Mouse (Mus musculus) skeletal muscle tissue, adult 2 months (tissue): ENCODE data around the gene Slamf7.
"Not testable (repeated sequence)": the region's sequence is repeated elsewhere in the genome, so short reads cannot be mapped to it uniquely, and the experiment has no call there.

ENCODE experiments used
- DNase-seq: peaks from one replicate; pipeline ENCODE4 v3.0.0-alpha.2; 2012; ENCODE audit warnings: low read depth, low spot score

The Slamf7 gene

DNA sequence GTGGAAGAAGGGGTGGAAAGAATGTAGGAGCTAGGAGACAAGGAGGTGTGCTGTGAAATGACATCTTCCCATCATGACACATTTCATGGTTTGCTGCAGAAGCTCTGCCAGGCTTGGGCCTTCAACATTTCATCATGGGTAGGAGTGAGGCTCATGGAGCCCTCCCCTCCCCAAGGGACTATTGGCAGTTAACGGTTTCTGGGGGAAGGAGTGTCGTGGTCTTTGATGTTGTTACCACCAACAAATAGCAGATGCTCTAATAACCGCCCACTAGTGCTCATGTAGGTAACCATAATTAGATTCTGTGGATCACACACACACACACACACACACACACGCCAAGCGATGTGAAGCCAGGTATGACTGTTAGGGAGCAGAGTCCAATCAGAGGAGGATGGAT is at the start of gene Slamf7:
Gene Slamf7 (minus strand): TSS at position 302 of the 400 bp plus-strand sequence.
- DNase-seq = no peak

DNA sequence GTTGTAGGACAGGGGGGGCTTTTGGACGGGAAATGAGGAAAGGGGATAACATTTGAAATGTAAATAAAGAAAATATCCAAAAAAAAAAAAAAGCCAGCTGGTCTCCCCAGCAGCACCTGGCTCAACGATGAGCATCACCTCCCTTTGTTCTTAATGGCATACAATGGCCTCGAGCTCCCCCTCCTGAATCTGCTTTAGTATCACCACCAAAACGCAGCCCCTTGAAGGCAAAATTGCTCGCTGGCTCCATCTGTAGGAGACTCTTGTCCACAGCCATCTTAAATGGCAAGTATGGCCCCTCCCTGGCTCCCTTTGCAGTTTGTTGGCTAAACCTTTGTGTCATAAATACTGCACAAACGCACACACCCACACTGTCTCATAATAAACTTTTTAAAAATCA is 46.1 kb upstream of the Slamf7 start:
- DNase-seq = no peak

- DNase-seq = no peak
Observed at GRCm38 (mm10) chr1:171693918-171694317, 41.1 kb upstream of the Slamf7 start.

DNA sequence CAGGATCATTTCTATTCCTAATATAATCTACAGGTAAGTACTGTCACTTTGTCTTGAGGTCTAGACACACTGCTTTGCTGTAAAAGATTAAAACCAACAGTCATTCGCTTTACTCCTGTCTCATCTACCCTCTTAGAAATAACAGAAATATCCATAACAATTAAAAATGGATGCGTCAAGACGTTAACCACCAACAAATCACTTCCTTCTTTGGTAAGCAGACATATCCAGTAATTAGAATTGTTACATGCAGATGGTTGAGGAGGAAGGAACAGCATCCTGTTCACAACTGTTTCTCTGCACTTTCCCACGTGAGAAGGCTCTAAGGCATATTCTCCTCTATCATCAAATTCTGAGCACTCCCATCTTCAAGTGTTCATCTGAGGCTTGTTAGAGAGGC is 34.5 kb upstream of the Slamf7 start:
- DNase-seq = no peak

- DNase-seq = no peak
Observed at GRCm38 (mm10) chr1:171684923-171685322, 32.1 kb upstream of the Slamf7 start.

DNA sequence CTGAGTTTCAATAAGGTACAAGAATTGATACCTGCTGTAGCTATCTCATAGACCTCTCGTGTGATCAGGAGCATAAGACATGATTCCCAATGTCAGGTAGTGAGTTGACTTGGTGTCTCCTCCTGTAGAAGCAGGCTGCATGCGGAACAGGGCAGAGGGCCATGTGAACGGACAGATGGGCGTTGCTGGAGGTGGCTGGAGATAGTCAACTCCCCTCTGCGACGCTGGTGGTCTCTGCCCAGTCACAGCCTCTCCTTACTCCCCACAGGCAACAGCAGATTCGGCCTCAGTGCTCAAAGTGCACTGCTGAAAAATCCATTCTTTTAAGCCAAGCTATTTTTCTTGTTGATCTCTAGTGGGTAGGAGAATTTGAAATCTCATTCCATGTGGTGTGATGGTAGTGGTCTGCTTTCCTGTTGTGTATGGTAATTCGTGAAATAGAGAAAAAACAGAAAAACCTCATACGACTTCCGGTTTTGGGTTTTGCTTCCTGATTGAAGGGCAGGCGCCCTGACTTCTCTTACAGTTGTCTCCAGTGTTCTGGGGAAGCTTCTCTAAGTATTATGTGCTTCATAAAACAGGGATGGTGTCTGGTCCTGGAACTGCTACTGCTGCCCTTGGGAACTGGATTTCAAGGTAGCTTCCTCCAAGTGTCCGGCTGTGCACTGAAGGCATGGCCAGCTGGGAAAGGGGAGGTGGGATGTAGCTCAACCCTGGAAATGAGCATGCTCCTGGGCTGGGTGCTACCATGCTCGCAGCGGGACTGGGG is 28.9 kb upstream of the Slamf7 start, which contains the start of gene Cd48:
Gene Cd48 (plus strand): TSS at position 479 of the 769 bp plus-strand sequence.
- no peak for DNase-seq

DNA sequence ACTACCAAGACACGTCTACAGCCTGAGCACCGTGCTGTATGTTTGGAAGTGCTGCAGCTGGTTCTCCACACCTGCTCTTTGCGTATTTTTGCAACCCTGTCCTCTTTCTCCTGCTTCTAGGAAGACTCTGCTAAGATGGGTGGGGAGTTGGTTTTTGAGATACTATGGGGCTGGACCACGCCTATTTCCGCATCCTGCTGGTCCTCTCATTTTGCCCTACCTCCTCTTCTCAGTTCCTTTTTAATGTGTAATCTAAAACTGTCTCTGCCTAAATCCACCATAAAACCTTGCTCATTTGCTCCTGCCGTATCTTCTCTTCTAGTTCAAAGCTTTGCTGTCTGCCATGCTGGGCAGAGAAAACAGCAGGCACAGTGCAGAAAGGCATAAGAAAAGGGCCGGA is 28.2 kb upstream of the Slamf7 start:
- peak; percentile 27 for DNase-seq

DNA sequence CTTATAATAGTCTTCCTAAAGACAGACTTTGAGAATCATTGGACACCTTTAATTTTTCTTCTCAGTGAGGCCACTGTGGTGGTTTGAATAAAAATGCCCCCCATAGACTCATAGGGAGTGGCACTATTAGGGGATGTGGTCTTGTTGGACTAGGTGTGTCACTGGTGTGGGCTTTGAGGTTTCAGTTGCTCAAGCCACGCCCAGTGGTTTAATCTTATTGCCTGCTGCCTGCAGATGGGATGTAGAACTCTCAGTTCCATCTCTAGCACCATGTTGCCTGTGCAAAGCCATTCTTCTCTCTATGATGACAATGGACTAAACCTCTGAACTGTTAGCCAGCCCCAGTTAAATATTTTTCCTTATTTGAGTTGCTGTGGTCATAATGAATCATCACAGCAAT is 24.9 kb upstream of the Slamf7 start:
- DNase-seq = no peak

GRCm38 (mm10) chr1:171674467-171674866 is 21.6 kb upstream of the Slamf7 start:
- DNase-seq = no peak

DNA sequence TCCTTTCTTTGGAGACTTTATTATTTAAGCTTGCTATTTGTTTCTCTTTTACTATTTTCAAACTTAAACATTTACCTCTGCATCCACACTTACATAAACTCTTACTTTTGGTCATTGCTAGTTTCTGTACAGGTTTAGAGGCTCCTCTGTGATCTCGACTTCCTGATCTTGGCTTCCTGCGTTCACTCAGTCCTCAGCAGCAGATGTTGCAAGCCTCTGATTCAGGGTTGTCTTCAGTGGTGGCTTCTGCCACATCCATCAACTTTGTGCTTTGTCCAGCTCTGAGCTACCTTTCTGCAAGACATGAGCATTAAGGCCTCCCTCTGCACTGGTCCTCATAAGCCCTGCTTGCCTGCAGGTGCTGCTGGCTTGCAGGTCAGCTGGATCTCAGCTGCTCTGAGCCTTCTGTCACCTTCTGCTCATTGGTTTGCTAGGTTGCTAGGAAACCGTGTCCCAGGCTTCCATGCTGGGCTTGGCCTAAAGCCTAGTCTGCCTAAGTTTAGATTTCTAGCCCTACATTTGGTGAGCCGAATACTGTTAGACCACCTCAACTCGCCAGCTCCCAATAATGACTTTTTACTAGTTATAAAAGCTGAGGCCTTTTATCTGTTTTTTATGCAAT is 20.1 kb upstream of the Slamf7 start:
- no peak for DNase-seq

DNA sequence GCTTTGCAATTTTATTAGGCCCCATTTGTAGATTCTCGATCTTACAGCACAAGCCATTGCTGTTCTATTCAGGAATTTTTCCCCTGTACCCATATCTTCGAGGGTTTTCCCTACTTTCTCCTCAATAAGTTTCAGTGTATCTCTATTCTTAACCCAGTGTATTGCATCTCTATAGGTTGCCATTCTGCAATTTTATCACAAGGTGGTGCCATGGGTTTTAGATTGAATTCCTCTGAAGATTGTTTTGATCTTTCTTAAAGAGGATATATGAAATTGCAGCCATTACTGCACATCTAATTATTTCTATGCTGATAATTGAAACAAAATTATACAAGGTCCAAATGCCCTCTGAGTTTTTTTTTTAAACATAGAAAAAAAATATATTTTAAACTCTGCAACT is 19.6 kb upstream of the Slamf7 start:
- not testable (repeated sequence) for DNase-seq

DNA sequence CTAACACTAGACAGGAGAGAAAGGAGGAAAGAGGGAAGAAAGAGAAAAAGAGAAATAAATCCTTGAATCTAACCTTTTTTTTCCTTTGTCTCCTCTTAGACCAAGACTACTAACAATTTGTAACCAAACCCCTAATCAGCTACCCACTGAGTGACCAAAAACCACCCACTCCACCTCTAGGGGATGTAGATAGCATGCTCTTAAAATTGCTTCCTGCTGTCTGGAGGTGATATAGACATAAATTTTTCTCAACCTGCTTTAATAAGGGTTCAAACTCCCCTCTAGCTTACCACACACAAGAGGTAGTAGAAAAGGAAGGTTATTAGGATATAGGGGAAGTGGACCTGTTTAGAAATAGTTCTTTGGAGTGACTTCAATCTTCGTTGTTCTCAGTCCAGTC is 14.3 kb upstream of the Slamf7 start:
- no peak for DNase-seq

GRCm38 (mm10) chr1:171666350-171666749 is 13.5 kb upstream of the Slamf7 start:
- DNase-seq = no peak

GRCm38 (mm10) chr1:171663757-171664156 is 10.9 kb upstream of the Slamf7 start:
- DNase-seq = no peak

GRCm38 (mm10) chr1:171661482-171661881 is 8.6 kb upstream of the Slamf7 start:
- no peak for DNase-seq

- no peak for DNase-seq
Observed at GRCm38 (mm10) chr1:171660423-171660822, 7.6 kb upstream of the Slamf7 start.

GRCm38 (mm10) chr1:171658561-171658991 is 5.7 kb upstream of the Slamf7 start:
- no peak for DNase-seq

- no peak for DNase-seq
Observed at GRCm38 (mm10) chr1:171648840-171649239, 4.0 kb downstream of the Slamf7 start.

DNA sequence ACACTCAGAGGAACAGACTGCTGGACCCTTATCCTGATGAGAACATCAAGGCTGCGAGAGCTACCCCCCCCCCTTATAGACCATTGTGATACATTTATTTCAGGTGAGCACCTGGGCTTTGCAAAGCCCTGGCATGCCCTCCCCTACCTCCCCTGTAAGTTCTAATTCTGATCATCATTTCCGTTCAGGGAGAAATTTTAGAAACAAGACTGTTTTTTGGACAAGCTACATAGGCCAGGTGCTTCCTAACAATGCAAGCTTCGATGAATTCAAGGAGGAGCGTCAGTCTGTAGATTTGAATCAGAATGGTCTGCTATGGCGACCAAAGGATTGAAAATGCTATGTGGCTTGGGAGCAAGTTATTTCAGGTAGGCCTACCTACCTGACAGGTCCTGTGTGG is 5.1 kb downstream of the Slamf7 start:
- DNase-seq = no peak

- DNase-seq = no peak
Observed at GRCm38 (mm10) chr1:171646429-171646940, 6.3 kb downstream of the Slamf7 start.

- no peak for DNase-seq
Observed at GRCm38 (mm10) chr1:171643612-171644011, 9.2 kb downstream of the Slamf7 start.

DNA sequence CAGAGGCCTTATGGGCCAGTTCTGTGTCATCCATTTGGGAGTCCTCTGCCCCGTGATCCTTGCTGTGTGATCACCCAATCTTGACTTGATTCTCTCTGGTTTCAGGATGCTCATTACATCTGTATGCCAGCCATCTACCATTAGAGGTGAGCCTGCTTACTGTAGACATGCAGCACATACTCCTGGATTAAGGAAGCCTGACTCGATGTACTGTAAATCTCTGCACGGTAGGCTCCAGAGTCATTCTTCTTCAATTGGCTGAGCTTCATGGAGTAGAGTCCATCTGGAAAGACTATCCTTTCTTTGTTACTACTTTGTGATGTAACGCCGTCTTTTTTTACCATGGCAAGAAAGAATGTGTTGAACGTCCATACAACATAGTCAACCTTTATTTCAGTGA is 12.0 kb downstream of the Slamf7 start:
- no peak for DNase-seq

DNA sequence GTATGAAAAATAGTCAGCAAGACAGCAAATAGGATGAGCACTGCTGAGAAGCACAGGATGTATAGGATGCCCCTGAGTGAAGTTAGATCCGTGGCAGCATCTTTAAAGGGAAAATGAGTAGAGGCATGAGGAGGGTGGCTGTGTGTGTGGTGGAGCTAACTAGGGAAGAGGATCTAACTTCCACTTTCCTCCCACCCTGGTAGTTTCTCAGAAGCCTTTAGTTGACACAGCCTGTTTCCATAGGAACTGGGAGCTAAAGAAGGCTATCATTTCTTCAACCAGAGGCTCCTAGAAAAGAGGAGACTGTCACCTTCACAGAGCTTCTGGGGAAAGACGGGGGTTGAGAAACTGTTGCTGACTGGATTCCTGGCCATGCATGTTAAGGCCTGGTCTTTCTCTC is 14.1 kb downstream of the Slamf7 start:
- DNase-seq = no peak
